Mouse (Mus musculus) lung, embryonic 15.5 days (tissue): ENCODE results near the gene Hormad2. TPM values are rescaled to one million over a fixed set of nuclear protein-coding genes. Genes with fewer than 3 reads are reported as not detected.

Source experiments
- ATAC-seq: fragments of 200-750 bp; cut with Nextera tagmentation; 2 replicates; pipeline ENCODE4 v1.8.0; 2017; ENCODE audit warnings: moderate number of reproducible peaks, borderline replicate concordance; ENCODE audit not compliant: low FRiP score, low TSS enrichment; ENCODE audit errors: extremely low read depth
- H3K27ac ChIP-seq: fragments of 300-500 bp; sonication (generic); 2 replicates; pipeline ENCODE4 v1.5.1; 2015; ENCODE audit warnings: moderate library complexity, mild to moderate bottlenecking, inconsistent platforms
- H3K27me3 ChIP-seq: fragments of 300-500 bp; sonication (generic); 2 replicates; pipeline ENCODE4 v1.6.1; 2015; ENCODE audit warnings: inconsistent platforms
- H3K36me3 ChIP-seq: fragments of 300-500 bp; sonication (generic); 2 replicates; pipeline ENCODE4 v1.6.1; 2015; ENCODE audit warnings: inconsistent platforms
- H3K4me1 ChIP-seq: fragments of 300-500 bp; sonication (generic); 2 replicates; pipeline ENCODE4 v1.6.1; 2015; ENCODE audit warnings: inconsistent platforms
- H3K4me2 ChIP-seq: fragments of 300-500 bp; sonication (generic); 2 replicates; pipeline ENCODE4 v1.6.1; 2015; ENCODE audit warnings: inconsistent platforms, mild to moderate bottlenecking, moderate library complexity
- H3K4me3 ChIP-seq: fragments of 300-500 bp; sonication (generic); 2 replicates; pipeline ENCODE4 v1.5.1; 2015; ENCODE audit warnings: mild to moderate bottlenecking, inconsistent platforms
- H3K9ac ChIP-seq: fragments of 300-500 bp; sonication (generic); 2 replicates; pipeline ENCODE4 v1.6.1; 2015; ENCODE audit warnings: inconsistent platforms
- H3K9me3 ChIP-seq: fragments of 300-500 bp; sonication (generic); 2 replicates; pipeline ENCODE4 v1.6.1; 2016; ENCODE audit warnings: inconsistent platforms
- WGBS: fragments of 180-500 bp; shearing (Covaris S2); methylation state at CpG from one replicate; pipeline ENCODE4 v1.1.7; 2015; 5-methylcytosine and 5-hydroxymethylcytosine counted together
- polyA plus RNA-seq: library from polyadenylated mRNA; unstranded; fragments of >200 nt; fragmentation: Nextera tagmentation; extraction: Ambion mirVana; gene quantifications from 2 replicates; pipeline ENCODE4 v1.2.1, GENCODE M21; 2015

Hormad2 gene
- polyA plus RNA-seq, 1 experiment from 2014 or later: 0.22 TPM

- Histone ChIP-seq H3K4me2 (no peak overlapping the region; the same call in 1 of the 2 replicates), H3K27ac (peak overlapping the region; percentile 80; the same call in 1 of the 2 replicates), H3K36me3 (no peaks in the 10 kb centered on the region), H3K9ac (no peak overlapping the region), H3K27me3 (no peaks in the 10 kb centered on the region; the same call in 1 of the 2 replicates), H3K4me1 (peaks cover 21% of the 10 kb centered on the region), H3K4me3 (no peak overlapping the region), H3K9me3 (no peaks in the 10 kb centered on the region)
- WGBS: 72% methylated on average over 4 of the region's 4 CpGs
- ATAC-seq: no peak
Observed at GRCm38 (mm10) chr11:4309613-4310012, 131.3 kb downstream of the Hormad2 start.

GRCm38 (mm10) chr11:4308514-4309450, 132.1 kb downstream of the Hormad2 start:
- WGBS: 20% methylated on average over 25 of the region's 25 CpGs
- H3K9ac ChIP-seq: no peak overlapping the region

GRCm38 (mm10) chr11:4308060-4308513, 132.8 kb downstream of the Hormad2 start:
- H3K4me1 ChIP-seq: peaks cover 21% of the 10 kb centered on the region
- no peaks in the 10 kb centered on the region for H3K36me3 ChIP-seq
- H3K27ac ChIP-seq: peak overlapping the region; percentile 80
- 18% methylated on average over 6 of the region's 6 CpGs for WGBS
- H3K9me3 ChIP-seq: no peaks in the 10 kb centered on the region
- peak overlapping the region; percentile 5; the same call in 1 of the 2 replicates for H3K4me3 ChIP-seq
- H3K9ac ChIP-seq: no peak overlapping the region
- peak overlapping the region; percentile 45 for H3K4me2 ChIP-seq
- no peak for ATAC-seq
- H3K27me3 ChIP-seq: no peaks in the 10 kb centered on the region; the same call in 1 of the 2 replicates

More at GRCm38 (mm10) chr11:4308514-4309450, 132.1 kb downstream of the Hormad2 start:
- ATAC-seq: peak; percentile 82
- peaks cover 21% of the 10 kb centered on the region for H3K4me1 ChIP-seq
- H3K4me2 ChIP-seq: peak overlapping the region; percentile 45
- peak overlapping the region; percentile 80 for H3K27ac ChIP-seq
- H3K4me3 ChIP-seq: peak overlapping the region; percentile 5; the same call in 1 of the 2 replicates
- no peaks in the 10 kb centered on the region for H3K9me3 ChIP-seq
- no peaks in the 10 kb centered on the region for H3K36me3 ChIP-seq
- H3K27me3 ChIP-seq: no peaks in the 10 kb centered on the region; the same call in 1 of the 2 replicates

- Histone ChIP-seq H3K27me3 (no peaks in the 10 kb centered on the region; the same call in 1 of the 2 replicates), H3K9ac (no peak overlapping the region), H3K36me3 (no peaks in the 10 kb centered on the region), H3K27ac (no peak overlapping the region), H3K4me1 (peaks cover 30% of the 10 kb centered on the region), H3K9me3 (no peaks in the 10 kb centered on the region), H3K4me3 (no peak overlapping the region), H3K4me2 (no peak overlapping the region)
- 64% methylated on average over 2 of the region's 2 CpGs for WGBS
- ATAC-seq: no peak
Observed at GRCm38 (mm10) chr11:4306086-4306485, 134.8 kb downstream of the Hormad2 start.

GRCm38 (mm10) chr11:4305090-4305489, 135.8 kb downstream of the Hormad2 start:
- H3K9ac ChIP-seq: no peak overlapping the region
- H3K9me3 ChIP-seq: no peaks in the 10 kb centered on the region
- H3K4me1 ChIP-seq: peaks cover 37% of the 10 kb centered on the region
- WGBS: 86% methylated on average over 4 of the region's 4 CpGs
- ATAC-seq: no peak
- H3K4me3 ChIP-seq: no peak overlapping the region
- H3K36me3 ChIP-seq: no peaks in the 10 kb centered on the region
- no peaks in the 10 kb centered on the region for H3K27me3 ChIP-seq
- H3K27ac ChIP-seq: no peak overlapping the region
- H3K4me2 ChIP-seq: no peak overlapping the region

GRCm38 (mm10) chr11:4304203-4304602, 136.7 kb downstream of the Hormad2 start:
- Histone ChIP-seq H3K9me3 (no peaks in the 10 kb centered on the region), H3K36me3 (no peaks in the 10 kb centered on the region), H3K27ac (no peak overlapping the region), H3K4me3 (no peak overlapping the region), H3K4me2 (no peak overlapping the region), H3K9ac (no peak overlapping the region), H3K27me3 (no peaks in the 10 kb centered on the region), H3K4me1 (peaks cover 40% of the 10 kb centered on the region)
- ATAC-seq: no peak
- 73% methylated on average over 4 of the region's 4 CpGs for WGBS

- Histone ChIP-seq H3K4me2 (no peak overlapping the region), H3K27ac (no peak overlapping the region), H3K4me1 (peaks cover 36% of the 10 kb centered on the region), H3K27me3 (no peaks in the 10 kb centered on the region), H3K9me3 (no peaks in the 10 kb centered on the region), H3K9ac (no peak overlapping the region), H3K36me3 (no peaks in the 10 kb centered on the region), H3K4me3 (no peak overlapping the region)
- WGBS: 36% methylated on average over 9 of the region's 9 CpGs
- no peak for ATAC-seq
Observed at GRCm38 (mm10) chr11:4303033-4303432, 137.9 kb downstream of the Hormad2 start.

GRCm38 (mm10) chr11:4302363-4302913, 138.5 kb downstream of the Hormad2 start:
- H3K27ac ChIP-seq: no peak overlapping the region
- no peak for ATAC-seq
- H3K4me1 ChIP-seq: peaks cover 34% of the 10 kb centered on the region
- no peaks in the 10 kb centered on the region for H3K36me3 ChIP-seq
- 38% methylated on average over 5 of the region's 5 CpGs for WGBS
- H3K4me3 ChIP-seq: no peak overlapping the region
- H3K4me2 ChIP-seq: no peak overlapping the region
- no peak overlapping the region for H3K9ac ChIP-seq
- no peaks in the 10 kb centered on the region for H3K27me3 ChIP-seq
- H3K9me3 ChIP-seq: no peaks in the 10 kb centered on the region

- H3K4me3 ChIP-seq: no peak overlapping the region
- H3K27me3 ChIP-seq: no peaks in the 10 kb centered on the region
- H3K36me3 ChIP-seq: no peaks in the 10 kb centered on the region
- 75% methylated on average over 3 of the region's 3 CpGs for WGBS
- peaks cover 41% of the 10 kb centered on the region for H3K4me1 ChIP-seq
- no peaks in the 10 kb centered on the region for H3K9me3 ChIP-seq
- ATAC-seq: no peak
- no peak overlapping the region for H3K27ac ChIP-seq
- no peak overlapping the region for H3K9ac ChIP-seq
- no peak overlapping the region for H3K4me2 ChIP-seq
Observed at GRCm38 (mm10) chr11:4300683-4301082, 140.2 kb downstream of the Hormad2 start.

- ATAC-seq: no peak
- WGBS: 54% methylated on average over 14 of the region's 14 CpGs
- peaks cover 7% of the 10 kb centered on the region for H3K27me3 ChIP-seq
- no peaks in the 10 kb centered on the region for H3K36me3 ChIP-seq
- no peak overlapping the region for H3K9ac ChIP-seq
- H3K9me3 ChIP-seq: no peaks in the 10 kb centered on the region
- no peak overlapping the region for H3K27ac ChIP-seq
- H3K4me2 ChIP-seq: no peak overlapping the region
- H3K4me1 ChIP-seq: peaks cover 47% of the 10 kb centered on the region
- no peak overlapping the region for H3K4me3 ChIP-seq
Observed at GRCm38 (mm10) chr11:4299735-4300474, 141.0 kb downstream of the Hormad2 start.

- H3K4me3 ChIP-seq: no peak overlapping the region
- ATAC-seq: no peak
- 22% methylated on average over 12 of the region's 12 CpGs for WGBS
- no peaks in the 10 kb centered on the region for H3K9me3 ChIP-seq
- H3K36me3 ChIP-seq: no peaks in the 10 kb centered on the region
- H3K9ac ChIP-seq: no peak overlapping the region
- peak overlapping the region; percentile 31 for H3K4me2 ChIP-seq
- H3K4me1 ChIP-seq: peaks cover 51% of the 10 kb centered on the region
- peaks cover 14% of the 10 kb centered on the region for H3K27me3 ChIP-seq
- H3K27ac ChIP-seq: no peak overlapping the region
Observed at GRCm38 (mm10) chr11:4299191-4299590, 141.7 kb downstream of the Hormad2 start.
